Mouse (Mus musculus): ENCODE measurements around the gene Bnipl. TPM values are rescaled to one million over a fixed set of nuclear protein-coding genes. Genes with fewer than 3 reads are reported as not detected.
A peak's percentile ranks its signal among the peaks of the same experiment; 100 is the strongest.

The Bnipl gene
- polyA plus RNA-seq, 1 experiment = 0.34 TPM

- TF ChIP-seq FOSL1 (IDR thresholded peaks at IDR 0.05; ENCODE audit: insufficient read depth, low read length, poor library complexity, severe bottlenecking) (no peak), MYOG (IDR thresholded peaks at IDR 0.05; ENCODE audit: control insufficient read depth, extremely low read depth, insufficient read length) (no peak), MYOD1 (IDR thresholded peaks at IDR 0.05; ENCODE audit: control insufficient read depth, insufficient read length, low read depth) (no peak), USF1 (IDR thresholded peaks at IDR 0.05; ENCODE audit: low read depth) (no peak)
- peak overlapping the region; percentile 69 for H3K4me3 ChIP-seq (ENCODE audit: insufficient read depth, poor library complexity, severe bottlenecking)
- peaks cover 96% of the 10 kb centered on the region for H3K79me2 ChIP-seq (ENCODE audit: control insufficient read depth, insufficient read depth)
- peaks cover 62% of the 10 kb centered on the region for H3K79me3 ChIP-seq (ENCODE audit: low read depth)
- peak overlapping the region; percentile 61 for H3ac ChIP-seq (ENCODE audit: control insufficient read depth, insufficient read length, low read depth)
- no peaks in the 10 kb centered on the region for H3K27me3 ChIP-seq (ENCODE audit: control insufficient read depth, insufficient read depth, insufficient read length)
- H3K36me3 ChIP-seq (ENCODE audit: control insufficient read depth, insufficient read depth) = peaks cover 47% of the 10 kb centered on the region
Observed at GRCm38 (mm10) chr3:95230495-95231297, 20.3 kb downstream of the Bnipl start.

- Histone ChIP-seq H3K27me3 (ENCODE audit: control insufficient read depth, insufficient read depth, insufficient read length) (no peaks in the 10 kb centered on the region), H3K79me3 (ENCODE audit: low read depth) (peaks cover 70% of the 10 kb centered on the region), H3K4me3 (ENCODE audit: insufficient read depth, poor library complexity, severe bottlenecking) (peak overlapping the region; percentile 69), H3K36me3 (ENCODE audit: control insufficient read depth, insufficient read depth) (peaks cover 47% of the 10 kb centered on the region), H3ac (ENCODE audit: control insufficient read depth, insufficient read length, low read depth) (peak overlapping the region; percentile 87), H3K79me2 (ENCODE audit: control insufficient read depth, insufficient read depth) (peaks cover 98% of the 10 kb centered on the region)
- TF ChIP-seq MYOD1 (IDR thresholded peaks at IDR 0.05; ENCODE audit: control insufficient read depth, insufficient read length, low read depth) = peak; percentile 40
- TF ChIP-seq FOSL1 (IDR thresholded peaks at IDR 0.05; ENCODE audit: insufficient read depth, low read length, poor library complexity, severe bottlenecking) = no peak
Observed at GRCm38 (mm10) chr3:95229781-95230494, 21.1 kb downstream of the Bnipl start.

GRCm38 (mm10) chr3:95228894-95229780 lies 21.9 kb downstream of the Bnipl start:
- H3K79me2 ChIP-seq (ENCODE audit: control insufficient read depth, insufficient read depth) = peaks cover 99% of the 10 kb centered on the region
- TF ChIP-seq MYOD1 (IDR thresholded peaks at IDR 0.05; ENCODE audit: control insufficient read depth, insufficient read length, low read depth) = no peak
- H3K36me3 ChIP-seq (ENCODE audit: control insufficient read depth, insufficient read depth) = peaks cover 47% of the 10 kb centered on the region
- peaks cover 78% of the 10 kb centered on the region for H3K79me3 ChIP-seq (ENCODE audit: low read depth)
- no peaks in the 10 kb centered on the region for H3K27me3 ChIP-seq (ENCODE audit: control insufficient read depth, insufficient read depth, insufficient read length)
- H3K4me3 ChIP-seq (ENCODE audit: insufficient read depth, poor library complexity, severe bottlenecking) = peak overlapping the region; percentile 69
- peak overlapping the region; percentile 87 for H3ac ChIP-seq (ENCODE audit: control insufficient read depth, insufficient read length, low read depth)

- H3K36me3 ChIP-seq (ENCODE audit: control insufficient read depth, insufficient read depth) = peaks cover 47% of the 10 kb centered on the region
- H3K4me3 ChIP-seq (ENCODE audit: insufficient read depth, poor library complexity, severe bottlenecking) = peak within 1 kb of the TSS; percentile 69
- peak within 1 kb of the TSS; percentile 87 for H3ac ChIP-seq (ENCODE audit: control insufficient read depth, insufficient read length, low read depth)
- H3K79me3 ChIP-seq (ENCODE audit: low read depth) = peaks cover 83% of the 10 kb centered on the region
- TF ChIP-seq CEBPB (IDR thresholded peaks at IDR 0.05; ENCODE audit: low read depth) (peak; percentile 88), FOSL1 (IDR thresholded peaks at IDR 0.05; ENCODE audit: insufficient read depth, low read length, poor library complexity, severe bottlenecking) (no peak)
- H3K27me3 ChIP-seq (ENCODE audit: control insufficient read depth, insufficient read depth, insufficient read length) = no peaks in the 10 kb centered on the region
- peaks cover 99% of the 10 kb centered on the region for H3K79me2 ChIP-seq (ENCODE audit: control insufficient read depth, insufficient read depth)
Observed at GRCm38 (mm10) chr3:95228148-95228893, 22.7 kb downstream of the Bnipl start, which contains the start of gene Cdc42se1. Gene Cdc42se1 (plus strand): TSS chr3:95228732.

- H3K36me3 ChIP-seq (ENCODE audit: control insufficient read depth, insufficient read depth) = peaks cover 46% of the 10 kb centered on the region
- peak overlapping the region; percentile 61 for H3ac ChIP-seq (ENCODE audit: control insufficient read depth, insufficient read length, low read depth)
- peaks cover 87% of the 10 kb centered on the region for H3K79me3 ChIP-seq (ENCODE audit: low read depth)
- no peak for TF ChIP-seq CEBPB (IDR thresholded peaks at IDR 0.05; ENCODE audit: low read depth)
- peak; percentile 70 for TF ChIP-seq MAX (IDR thresholded peaks at IDR 0.05)
- no peak for TF ChIP-seq CTCF (IDR thresholded peaks at IDR 0.05; ENCODE audit: control insufficient read depth, insufficient read depth, insufficient read length)
- no peak for TF ChIP-seq FOSL1 (IDR thresholded peaks at IDR 0.05; ENCODE audit: insufficient read depth, low read length, poor library complexity, severe bottlenecking)
- TF ChIP-seq MYOG (IDR thresholded peaks at IDR 0.05; ENCODE audit: control insufficient read depth, extremely low read depth, insufficient read length) = no peak
- TF ChIP-seq MYOD1 (IDR thresholded peaks at IDR 0.05; ENCODE audit: control insufficient read depth, insufficient read length, low read depth) = no peak
- no peak for TF ChIP-seq USF1 (IDR thresholded peaks at IDR 0.05; ENCODE audit: low read depth)
- peak overlapping the region; percentile 69 for H3K4me3 ChIP-seq (ENCODE audit: insufficient read depth, poor library complexity, severe bottlenecking)
- H3K79me2 ChIP-seq (ENCODE audit: control insufficient read depth, insufficient read depth) = peaks cover 100% of the 10 kb centered on the region
- no peaks in the 10 kb centered on the region for H3K27me3 ChIP-seq (ENCODE audit: control insufficient read depth, insufficient read depth, insufficient read length)
Observed at GRCm38 (mm10) chr3:95227214-95227613, 23.8 kb downstream of the Bnipl start.
